In the genomic region with DNA sequence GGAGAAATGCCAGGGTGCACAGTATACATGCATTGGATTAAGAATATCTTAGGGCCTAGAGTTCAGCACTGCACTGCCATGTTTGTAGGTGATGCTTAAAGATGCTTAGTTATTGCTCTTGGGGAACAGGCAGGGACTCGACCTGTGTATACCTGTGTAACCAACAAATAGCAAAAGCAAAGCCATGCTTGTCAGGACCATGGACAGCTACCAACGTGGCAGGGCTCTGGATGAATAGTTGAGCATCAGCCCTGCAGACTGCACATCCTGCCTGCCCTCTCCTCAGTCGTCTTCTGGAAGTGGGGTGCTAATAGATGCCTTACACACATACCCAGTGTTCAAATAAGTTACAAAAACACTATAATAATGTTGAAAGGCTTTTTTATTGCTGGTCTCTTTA, we compare ENCODE assay signal across 8 mouse cellular contexts.
DNase-seq lines count a peak whose midpoint lies in the region; ATAC-seq lines count a peak whose summit lies in the region.

No protein-coding gene starts in this region.

- peak; percentile 47; the same call in 1 of the 2 replicates for ATAC-seq in common myeloid progenitor, adult 5-6 weeks (replicated peaks; ENCODE audit: low read depth, poor library complexity, severe bottlenecking)

- peak; percentile 5 to 25 for DNase-seq in cerebellum, postnatal 10 days
- no peak for DNase-seq in cerebellum, adult 9-11 months
- peak; percentile 5 for DNase-seq in A20 (ENCODE audit: low read depth, low spot score)
- DNase-seq in kidney, adult 9 months, result peak; percentile 58
- DNase-seq in lung, postnatal 4 days, result peak; percentile 24 to 54
- DNase-seq in layer of hippocampus, adult 9-10 months (ENCODE audit: low spot score), result no peak
- DNase-seq in left cerebral cortex, adult 9 months (ENCODE audit: low spot score in 2 of 2), result no peak

Comparison
In these comparisons a context has a peak if more than half of its experiments do, and no peak if none do; other contexts are left out.
1. DNase-seq: peak in cerebellum, postnatal 10 days (2 of 2), A20 (single experiment), kidney, adult 9 months (single experiment) and lung, postnatal 4 days (2 of 2); none in cerebellum, adult 9-11 months (single experiment), layer of hippocampus, adult 9-10 months (single experiment) and left cerebral cortex, adult 9 months (0 of 2).